Mouse (Mus musculus): ENCODE data around the gene Pard3.

The Pard3 gene

GRCm38 (mm10) chr8:127175160-127175836 is 111.6 kb downstream of the Pard3 start:
- in situ Hi-C loops (cut with MboI, MseI): no loop called here

- in situ Hi-C loops (cut with MboI, MseI): no loop called here
Observed at GRCm38 (mm10) chr8:127178634-127179033, 114.9 kb downstream of the Pard3 start.

GRCm38 (mm10) chr8:127181246-127181645 is 117.6 kb downstream of the Pard3 start:
- in situ Hi-C loops (cut with MboI, MseI): no loop called here

- in situ Hi-C loops (cut with MboI, MseI): no loop called here
Observed at GRCm38 (mm10) chr8:127182065-127182464, 118.4 kb downstream of the Pard3 start.

- in situ Hi-C loops (cut with MboI, MseI): no loop called here
Observed at GRCm38 (mm10) chr8:127183533-127183932, 119.8 kb downstream of the Pard3 start.

GRCm38 (mm10) chr8:127184025-127184424 is 120.3 kb downstream of the Pard3 start:
- in situ Hi-C loops (cut with MboI, MseI): no loop called here

GRCm38 (mm10) chr8:127185897-127186296 is 122.2 kb downstream of the Pard3 start:
- in situ Hi-C loops (cut with MboI, MseI): no loop called here

GRCm38 (mm10) chr8:127188671-127189070 is 125.0 kb downstream of the Pard3 start:
- in situ Hi-C loops (cut with MboI, MseI): no loop called here

GRCm38 (mm10) chr8:127190350-127190749 is 126.7 kb downstream of the Pard3 start:
- in situ Hi-C loops (cut with MboI, MseI): no loop called here

- in situ Hi-C loops (cut with MboI, MseI): no loop called here
Observed at GRCm38 (mm10) chr8:127191387-127191786, 127.7 kb downstream of the Pard3 start.

- in situ Hi-C loops (cut with MboI, MseI): no loop called here
Observed at GRCm38 (mm10) chr8:127191824-127192223, 128.1 kb downstream of the Pard3 start.

- in situ Hi-C loops (cut with MboI, MseI): no loop called here
Observed at GRCm38 (mm10) chr8:127192331-127192730, 128.6 kb downstream of the Pard3 start.

- in situ Hi-C loops (cut with MboI, MseI): no loop called here
Observed at GRCm38 (mm10) chr8:127193375-127193774, 129.7 kb downstream of the Pard3 start.

GRCm38 (mm10) chr8:127194786-127195407 is 131.2 kb downstream of the Pard3 start:
- in situ Hi-C loops (cut with MboI, MseI): no loop called here

- in situ Hi-C loops (cut with MboI, MseI): no loop called here
Observed at GRCm38 (mm10) chr8:127196505-127197265, 133.0 kb downstream of the Pard3 start.

GRCm38 (mm10) chr8:127207455-127207854 is 143.8 kb downstream of the Pard3 start:
- in situ Hi-C loops (cut with MboI, MseI): no loop called here

- in situ Hi-C loops (cut with MboI, MseI): no loop called here
Observed at GRCm38 (mm10) chr8:127210621-127211020, 146.9 kb downstream of the Pard3 start.

- in situ Hi-C loops (cut with MboI, MseI): no loop called here
Observed at GRCm38 (mm10) chr8:127214338-127214737, 150.6 kb downstream of the Pard3 start.

GRCm38 (mm10) chr8:127214748-127215433 is 151.2 kb downstream of the Pard3 start:
- in situ Hi-C loops (cut with MboI, MseI): no loop called here

- in situ Hi-C loops (cut with MboI, MseI): no loop called here
Observed at GRCm38 (mm10) chr8:127220206-127220605, 156.5 kb downstream of the Pard3 start.

- in situ Hi-C loops (cut with MboI, MseI): no loop called here
Observed at GRCm38 (mm10) chr8:127220615-127221014, 156.9 kb downstream of the Pard3 start.

GRCm38 (mm10) chr8:127222361-127222760 is 158.7 kb downstream of the Pard3 start:
- in situ Hi-C loops (cut with MboI, MseI): no loop called here
